Mouse (Mus musculus): ENCODE data around the gene Sh3bgrl2.

Gene Sh3bgrl2

GRCm38 (mm10) chr9:83648733-83649132 lies 100.6 kb downstream of the Sh3bgrl2 start:
- ChIA-PET CTCF (interaction anchor here in 3 of 4 experiments (0.7 to 0.9 kb wide), 3 partner anchors 266 to 546 kb away, joined by 4 to 19 read pairs (median 12); no protein-coding TSS in a partner anchor), POLR2A (interaction anchor here in 3 of 4 experiments (0.5 to 0.7 kb wide), 4 partner anchors 9 to 369 kb away, joined by 3 to 10 read pairs (median 4); no protein-coding TSS in a partner anchor)

- POLR2A ChIA-PET: interaction anchor here in 1 of 4 experiments (0.6 kb wide), 1 partner anchor 1829 kb away, joined by 3 read pairs; no protein-coding TSS in a partner anchor
- CTCF ChIA-PET: interaction anchor here (0.5 to 1.9 kb wide), 8 partner anchors 12 to 544 kb away, joined by 3 to 11 read pairs (median 4); no protein-coding TSS in a partner anchor
These were observed 103.9 kb downstream of the Sh3bgrl2 start for GRCm38 (mm10) chr9:83652015-83652414.

DNA sequence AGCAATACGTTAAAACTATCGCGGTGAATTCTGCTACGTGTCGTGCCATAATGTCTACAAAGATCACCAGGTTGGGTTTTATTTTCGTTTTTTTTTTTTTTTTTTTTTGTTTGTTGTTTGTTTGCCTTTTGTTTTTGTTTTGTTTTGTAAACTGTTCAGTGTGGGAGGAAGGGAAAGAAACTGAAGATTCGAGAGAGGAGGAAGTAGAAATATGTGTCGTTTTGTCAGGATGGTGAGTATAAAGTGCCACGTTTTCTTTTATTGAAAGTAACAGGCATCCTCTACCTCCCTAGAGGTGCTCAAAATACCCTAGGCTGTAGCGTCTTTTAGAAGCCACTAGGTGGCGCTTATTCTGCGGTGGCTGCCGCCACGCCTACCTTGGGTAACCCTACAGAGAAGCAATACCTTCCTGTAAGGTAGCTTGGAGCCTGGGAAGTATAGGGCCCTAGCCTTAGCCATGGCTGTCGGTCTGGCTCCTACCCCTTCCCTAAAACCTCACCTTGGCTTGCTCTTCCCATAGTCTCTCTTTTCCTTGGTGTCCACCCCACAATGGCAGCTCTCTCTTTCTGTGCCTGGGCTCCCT lies 104.6 kb downstream of the Sh3bgrl2 start:
- CTCF ChIA-PET: interaction anchor here in 3 of 4 experiments (0.5 to 1.9 kb wide), 20 partner anchors 8 to 543 kb away, joined by 3 to 12 read pairs (median 4); partner anchors contain the start of gene Lca5 (in 1 of the 3)
- POLR2A ChIA-PET: interaction anchor here in 2 of 4 experiments (0.6 to 0.8 kb wide), 2 partner anchors 26 to 1828 kb away, joined by 3 read pairs; no protein-coding TSS in a partner anchor

GRCm38 (mm10) chr9:83654601-83655000 lies 106.5 kb downstream of the Sh3bgrl2 start:
- ChIA-PET CTCF (no interaction called here), POLR2A (no interaction called here)

- POLR2A ChIA-PET: interaction anchor here in 1 of 4 experiments (0.6 to 1.2 kb wide), 2 partner anchors 8 to 21 kb away, joined by 3 to 4 read pairs; no protein-coding TSS in a partner anchor
- CTCF ChIA-PET: interaction anchor here in 2 of 4 experiments (0.6 to 0.7 kb wide), 2 partner anchors 14 to 272 kb away, joined by 3 to 16 read pairs; no protein-coding TSS in a partner anchor
These were observed 109.0 kb downstream of the Sh3bgrl2 start for GRCm38 (mm10) chr9:83656960-83657651.

DNA sequence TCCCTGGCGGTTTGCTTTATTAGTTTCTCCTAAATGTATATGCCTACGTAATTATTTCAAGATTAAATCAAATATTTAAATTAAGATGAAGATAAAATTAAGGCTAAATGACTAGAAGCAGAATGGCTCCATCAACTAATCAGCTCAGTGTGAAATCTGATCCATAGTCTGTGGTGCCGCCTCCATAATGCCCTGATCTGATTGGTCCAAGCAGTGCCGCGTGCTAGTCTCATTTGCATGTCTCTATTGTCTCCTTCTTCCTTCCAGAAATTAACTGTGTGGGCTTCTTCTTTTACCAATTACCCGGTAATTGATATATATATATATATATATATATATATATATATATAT lies 109.5 kb downstream of the Sh3bgrl2 start:
- CTCF ChIA-PET: interaction anchor here in 2 of 4 experiments (0.6 to 0.7 kb wide), 2 partner anchors 14 to 272 kb away, joined by 3 to 16 read pairs; no protein-coding TSS in a partner anchor
- POLR2A ChIA-PET: interaction anchor here in 1 of 4 experiments (0.6 to 1.2 kb wide), 2 partner anchors 9 to 21 kb away, joined by 3 to 4 read pairs; no protein-coding TSS in a partner anchor

GRCm38 (mm10) chr9:83659081-83659480 lies 111.0 kb downstream of the Sh3bgrl2 start:
- ChIA-PET CTCF (interaction anchor here in 2 of 4 experiments (0.6 to 1.5 kb wide), 2 partner anchors 33 to 154 kb away, joined by 3 to 6 read pairs; no protein-coding TSS in a partner anchor), POLR2A (no interaction called here)

DNA sequence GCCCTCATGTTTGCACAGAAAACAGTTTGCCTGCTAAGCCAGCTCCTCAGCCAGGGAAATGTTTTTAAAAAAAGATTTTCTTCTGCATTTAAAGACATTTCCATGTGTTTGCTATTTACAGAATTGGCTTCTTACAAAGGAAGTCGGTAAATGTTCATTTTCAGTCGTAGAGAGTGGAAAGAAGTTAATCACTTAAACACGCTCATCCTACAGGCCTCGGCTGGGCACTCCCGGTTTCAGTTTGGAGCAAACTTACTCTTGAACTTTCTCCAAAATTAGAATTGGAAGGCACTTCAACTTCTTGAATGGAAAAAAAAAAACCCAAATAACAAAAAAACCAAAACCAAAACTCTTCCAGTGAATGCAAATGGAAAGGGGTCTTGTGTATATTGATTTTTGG lies 113.7 kb downstream of the Sh3bgrl2 start:
- POLR2A ChIA-PET: no interaction called here
- CTCF ChIA-PET: no interaction called here

GRCm38 (mm10) chr9:83663981-83664897 lies 116.1 kb downstream of the Sh3bgrl2 start:
- CTCF ChIA-PET: interaction anchor here in 3 of 4 experiments (0.7 to 1.2 kb wide), 5 partner anchors 11 to 566 kb away, joined by 3 to 12 read pairs (median 4); no protein-coding TSS in a partner anchor
- POLR2A ChIA-PET: no interaction called here

GRCm38 (mm10) chr9:83664951-83665350 lies 116.8 kb downstream of the Sh3bgrl2 start:
- ChIA-PET CTCF (interaction anchor here in 2 of 4 experiments (0.7 to 1.2 kb wide), 3 partner anchors 12 to 566 kb away, joined by 3 to 5 read pairs (median 4); no protein-coding TSS in a partner anchor), POLR2A (no interaction called here)

DNA sequence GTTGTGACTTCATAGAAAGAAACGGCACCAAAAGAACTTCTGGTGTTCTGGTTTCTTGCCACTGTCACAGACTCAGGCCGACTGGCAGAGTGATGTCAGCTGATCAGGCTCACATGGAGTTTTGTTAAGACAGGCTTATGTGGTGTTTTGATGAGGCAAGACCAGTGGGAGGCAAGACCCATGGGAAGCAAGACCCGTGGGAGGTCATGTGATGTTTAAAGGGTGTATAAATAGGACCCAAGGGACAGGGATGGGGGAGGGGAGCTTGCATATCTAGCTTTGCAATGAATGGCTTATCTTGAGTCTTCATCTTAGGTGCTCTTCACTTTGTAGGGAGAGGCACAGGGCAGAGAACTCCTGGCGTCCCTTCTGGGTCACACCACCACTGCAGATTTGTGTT lies 118.9 kb downstream of the Sh3bgrl2 start:
- ChIA-PET POLR2A (no interaction called here), CTCF (no interaction called here)

- CTCF ChIA-PET: interaction anchor here in 3 of 4 experiments (0.7 to 1.5 kb wide), 4 partner anchors 12 to 371 kb away, joined by 3 to 5 read pairs (median 4); no protein-coding TSS in a partner anchor
- POLR2A ChIA-PET: no interaction called here
These were observed 131.5 kb downstream of the Sh3bgrl2 start for GRCm38 (mm10) chr9:83679626-83680025.

- CTCF ChIA-PET: interaction anchor here in 2 of 4 experiments (0.8 to 1.2 kb wide), 3 partner anchors 9 to 46 kb away, joined by 3 to 7 read pairs (median 3); no protein-coding TSS in a partner anchor
- POLR2A ChIA-PET: no interaction called here
These were observed 133.8 kb downstream of the Sh3bgrl2 start for GRCm38 (mm10) chr9:83681661-83682655.

DNA sequence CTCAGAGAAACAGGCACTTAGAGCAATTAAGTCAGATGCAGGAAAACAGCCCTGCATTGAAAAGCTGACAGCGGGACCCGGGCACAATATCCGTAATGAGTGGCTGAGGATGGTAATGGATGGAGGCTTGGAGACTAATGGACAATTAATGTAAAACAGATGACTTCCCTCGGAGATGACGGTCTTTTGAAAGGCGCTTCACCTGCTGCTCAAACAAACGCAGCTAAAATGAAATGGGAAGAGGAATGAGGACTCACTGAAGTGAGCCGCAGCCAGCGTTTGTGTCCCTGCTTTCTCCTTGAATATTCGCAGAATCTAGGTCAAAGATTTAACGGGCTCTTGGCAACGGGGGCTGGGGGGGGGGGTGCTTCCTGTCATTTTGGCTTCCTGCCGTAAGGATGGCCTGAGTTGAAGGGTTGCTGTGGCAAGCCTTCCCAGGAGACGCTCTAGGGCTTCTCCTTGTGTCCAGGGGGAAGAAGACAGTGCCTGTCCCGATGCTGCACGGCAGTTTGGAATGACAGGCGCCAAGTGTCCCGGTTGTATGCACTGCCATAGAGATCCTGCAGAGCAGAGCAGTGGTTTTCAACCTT lies 138.5 kb downstream of the Sh3bgrl2 start:
- POLR2A ChIA-PET: no interaction called here
- CTCF ChIA-PET: no interaction called here

DNA sequence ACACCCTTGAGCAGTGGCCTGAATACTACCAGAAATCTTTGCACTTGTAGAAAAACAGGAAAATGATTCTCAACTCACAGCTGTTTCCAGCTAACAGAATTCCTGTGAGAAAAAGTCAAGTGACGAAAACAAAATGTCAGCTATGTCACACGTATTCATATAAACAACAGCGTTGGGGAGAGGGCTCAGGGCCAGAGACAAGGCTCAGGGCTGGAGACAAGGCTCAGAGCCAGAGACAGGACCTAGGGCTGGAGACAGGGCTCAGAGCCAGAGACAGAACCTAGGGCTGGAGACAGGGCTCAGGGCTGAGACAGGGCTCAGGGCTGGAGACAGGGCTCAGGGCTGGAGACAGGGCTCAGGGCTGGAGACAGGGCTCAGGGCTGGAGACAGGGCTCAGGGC lies 139.8 kb downstream of the Sh3bgrl2 start:
- CTCF ChIA-PET: no interaction called here
- POLR2A ChIA-PET: no interaction called here

All from embryonic stem cell, embryonic (primary cell).